Mouse (Mus musculus): ENCODE results near the gene Pex19.

DNA sequence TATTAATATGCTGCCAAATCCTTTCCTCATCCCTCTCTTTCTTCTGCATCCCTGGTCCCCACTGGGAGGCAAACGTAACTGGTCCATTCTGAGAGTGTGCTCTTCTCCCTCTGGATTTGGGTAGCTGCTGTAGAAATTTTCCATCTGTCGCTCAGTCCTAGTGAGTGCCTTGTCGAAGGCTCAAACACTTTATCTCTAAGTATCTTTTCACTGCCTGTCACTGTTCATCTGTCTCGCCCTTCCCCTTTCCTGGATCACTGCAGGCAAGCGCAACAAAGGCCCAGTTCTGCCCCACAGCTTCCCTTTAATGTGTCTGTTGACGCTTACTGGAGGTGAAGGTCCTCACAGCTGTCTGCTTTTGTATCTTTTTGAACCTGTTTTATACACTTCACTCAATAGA is 31.4 kb upstream of the Pex19 start:
- TF ChIP-seq CTCF (IDR thresholded peaks at IDR 0.05; ENCODE audit: borderline replicate concordance, extremely low read depth, insufficient read depth, insufficient read length) (no peak), POLR2A (IDR thresholded peaks at IDR 0.05; ENCODE audit: borderline replicate concordance, extremely low read depth, insufficient read depth, insufficient read length, poor library complexity, severe bottlenecking) (no peak)
